Mouse (Mus musculus) kidney, postnatal 10 days (tissue): ENCODE results near the gene D630039A03Rik.

Source experiments
- DNase-seq: peaks from one replicate; pipeline ENCODE4 v3.0.0; 2021; ENCODE audit warnings: mixed read lengths

Gene D630039A03Rik

DNA sequence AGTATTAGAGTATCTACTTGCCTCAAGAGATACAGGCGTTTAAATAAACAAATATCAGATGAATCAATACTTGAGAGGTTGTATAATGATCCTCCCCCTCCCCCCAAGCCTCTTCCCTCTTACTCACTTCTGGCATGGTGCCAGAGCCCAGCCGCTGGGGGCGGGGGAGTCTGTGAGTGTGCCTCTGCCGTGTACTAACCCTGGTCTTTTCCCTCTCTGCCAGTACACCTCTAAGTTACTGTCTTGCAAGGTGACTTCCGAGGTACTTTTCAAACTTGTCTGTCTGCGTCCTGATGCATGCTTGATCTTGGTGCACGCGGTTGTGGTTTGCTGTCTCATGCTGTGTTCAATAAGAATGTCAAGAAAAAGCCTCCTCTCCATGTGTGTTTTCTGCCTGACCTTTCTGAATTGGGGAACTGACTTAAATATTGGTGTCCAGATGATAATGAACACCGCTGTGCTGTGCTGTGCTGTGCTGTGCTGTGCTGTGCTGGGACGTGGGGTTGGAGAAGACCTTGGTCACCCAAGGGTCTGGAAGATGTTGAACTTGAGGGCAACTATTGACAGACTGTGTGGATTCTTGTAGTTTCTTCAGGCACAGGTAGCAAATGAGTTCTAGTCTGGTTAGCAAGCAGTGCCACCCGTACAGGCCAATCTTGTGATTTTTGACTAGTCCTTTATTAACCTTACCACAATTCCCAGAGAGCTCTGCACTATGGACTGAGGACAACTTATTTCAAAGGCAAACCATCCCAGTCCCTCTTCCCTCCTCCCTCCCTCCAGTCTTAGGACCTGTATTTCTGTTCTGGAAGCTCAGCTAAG, 29.8 kb downstream of the D630039A03Rik start:
- peak; percentile 64 for DNase-seq

DNA sequence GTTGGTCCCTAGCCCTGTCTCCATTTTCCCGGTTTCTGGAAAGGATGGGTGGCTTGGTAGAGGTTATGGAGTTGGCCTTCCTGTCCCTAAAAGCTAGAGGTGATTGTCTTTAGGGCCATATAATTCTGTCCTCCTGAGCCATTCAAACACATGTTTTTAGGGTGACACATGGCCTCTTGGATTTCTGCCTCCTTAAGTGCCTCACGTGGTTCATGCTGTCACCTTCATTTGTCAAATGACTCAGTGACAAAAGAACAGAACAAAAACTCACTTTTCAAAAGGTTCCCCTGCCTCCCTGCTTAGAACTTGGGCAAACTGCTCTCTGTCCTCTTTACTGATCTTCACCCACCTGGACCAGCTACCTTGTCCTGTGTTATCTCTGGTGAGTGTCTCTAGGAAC, 30.9 kb downstream of the D630039A03Rik start:
- no peak for DNase-seq

DNA sequence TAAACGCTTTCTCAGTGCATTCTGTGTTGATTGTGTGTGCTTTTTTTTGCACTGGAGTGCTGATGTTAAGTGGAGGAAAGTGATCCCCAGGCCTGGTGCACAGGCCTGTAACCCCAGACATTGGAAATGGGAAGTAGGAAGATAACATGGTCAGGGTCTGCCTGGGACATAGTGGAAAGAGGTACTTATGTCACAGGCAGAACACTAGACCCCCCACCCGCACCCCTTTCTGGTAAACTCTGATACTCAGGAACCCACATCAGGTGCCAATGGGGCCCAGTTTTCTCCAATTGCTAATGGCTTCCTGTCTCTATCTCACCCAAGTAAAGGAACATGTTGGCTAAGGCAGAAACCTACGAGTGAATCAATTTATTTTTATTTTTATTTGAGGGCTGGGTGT, 31.6 kb downstream of the D630039A03Rik start:
- DNase-seq: no peak

DNA sequence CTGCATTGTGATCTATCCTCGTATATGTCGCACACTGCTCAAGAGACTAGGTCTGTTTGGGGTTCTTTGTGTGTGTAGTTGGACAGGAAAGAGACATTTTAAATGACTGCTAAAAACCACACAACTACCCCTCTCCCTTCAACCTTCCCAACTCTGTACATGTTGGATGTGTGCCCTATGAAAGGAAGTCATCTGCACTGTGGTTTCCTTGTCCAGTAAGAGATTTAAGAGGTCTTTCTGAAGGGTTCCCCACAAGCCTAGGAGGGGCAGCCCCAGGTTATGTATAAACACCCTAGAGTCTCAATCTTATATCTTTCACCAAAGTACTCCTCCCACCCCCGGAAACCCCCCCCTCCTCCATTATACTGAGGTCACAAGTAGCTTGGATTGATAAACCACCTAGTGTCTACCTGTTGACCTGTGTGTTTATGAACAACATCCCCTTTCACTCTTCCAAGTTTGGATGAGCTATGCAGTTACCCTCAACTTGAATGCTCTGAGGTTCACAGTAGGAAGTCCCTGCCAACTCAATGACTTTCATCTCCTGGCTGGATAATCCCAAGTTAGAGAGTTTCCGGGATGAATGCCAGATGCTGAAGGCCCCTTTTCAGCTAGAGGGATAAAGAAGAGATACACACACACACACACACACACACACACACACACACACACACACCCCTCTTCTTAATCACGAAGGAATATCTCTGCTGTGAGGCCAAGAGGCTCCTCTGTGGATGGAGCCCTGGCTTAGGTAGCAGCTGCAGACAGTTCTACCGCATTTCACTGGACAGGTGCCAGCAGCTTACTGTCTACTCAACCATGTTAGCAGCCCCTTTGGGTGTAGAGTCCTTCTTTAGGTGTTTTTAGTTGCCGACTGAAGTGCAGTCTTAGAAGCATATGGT, 32.3 kb downstream of the D630039A03Rik start:
- DNase-seq: peak; percentile 72

DNA sequence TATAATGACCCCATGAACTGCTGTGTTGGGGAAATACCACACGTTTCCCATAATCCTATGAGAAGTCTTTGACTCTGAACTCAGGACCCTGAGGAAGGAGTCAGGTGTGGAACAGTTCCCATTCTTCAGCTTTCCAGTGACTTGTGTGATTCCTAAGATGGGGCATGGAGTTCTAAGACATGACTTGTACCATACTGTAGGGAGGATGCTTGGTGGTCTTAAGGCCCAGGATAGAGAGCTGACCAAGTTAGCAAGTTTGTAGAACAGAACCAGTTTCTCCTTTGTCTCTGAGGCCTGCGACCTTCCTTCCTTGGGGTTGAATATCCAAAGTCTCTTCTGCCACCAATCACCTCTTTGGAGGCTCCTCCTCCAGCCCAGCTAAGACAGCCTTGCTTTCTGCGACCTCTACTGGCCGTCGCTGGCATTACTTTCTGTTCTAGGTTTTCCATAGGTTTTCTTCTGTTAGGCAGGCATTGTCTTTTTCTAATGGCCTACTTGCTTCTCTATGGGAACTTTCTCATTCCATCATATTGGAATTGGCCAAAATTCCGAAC, 36.2 kb downstream of the D630039A03Rik start:
- peak; percentile 91 for DNase-seq

DNA sequence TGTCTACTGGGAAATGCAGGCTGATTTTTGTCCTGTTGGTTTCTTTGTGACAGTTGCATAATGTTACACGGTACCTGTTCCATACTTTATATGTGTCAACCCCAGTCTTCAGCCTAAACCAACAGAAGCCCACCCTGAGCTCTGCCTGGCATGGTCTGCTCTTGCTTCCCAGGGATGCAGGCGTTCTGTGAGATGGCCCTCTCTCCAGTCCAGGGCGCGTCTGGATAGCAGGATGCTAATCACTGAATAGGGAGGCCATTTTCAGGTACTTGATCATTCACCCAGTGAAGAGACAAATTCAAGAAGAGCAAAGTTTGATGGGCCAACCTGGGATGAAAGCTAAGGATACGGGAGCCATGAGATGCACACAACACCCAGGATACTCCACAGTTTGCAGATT, 37.0 kb downstream of the D630039A03Rik start:
- DNase-seq: no peak

DNA sequence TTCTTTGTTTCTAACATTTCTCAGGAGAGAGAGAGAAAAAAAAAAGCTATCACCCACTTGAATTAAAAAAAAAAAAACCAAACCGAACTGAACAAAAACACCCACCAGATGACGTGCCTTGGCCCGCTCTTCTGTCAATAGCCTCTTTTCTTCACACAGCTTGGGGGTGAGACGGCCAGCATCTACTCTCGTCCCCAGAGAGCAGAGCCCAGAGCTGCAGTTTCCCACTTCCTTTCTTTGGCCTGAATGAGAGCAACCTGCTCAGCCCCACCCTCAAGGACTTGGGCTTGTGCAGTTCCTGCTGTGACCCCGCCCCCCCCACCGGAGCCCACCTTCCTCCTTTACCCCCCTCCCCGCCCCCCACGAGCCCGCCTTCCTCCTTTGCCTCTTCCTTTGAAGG, 48.6 kb downstream of the D630039A03Rik start:
- no peak for DNase-seq

DNA sequence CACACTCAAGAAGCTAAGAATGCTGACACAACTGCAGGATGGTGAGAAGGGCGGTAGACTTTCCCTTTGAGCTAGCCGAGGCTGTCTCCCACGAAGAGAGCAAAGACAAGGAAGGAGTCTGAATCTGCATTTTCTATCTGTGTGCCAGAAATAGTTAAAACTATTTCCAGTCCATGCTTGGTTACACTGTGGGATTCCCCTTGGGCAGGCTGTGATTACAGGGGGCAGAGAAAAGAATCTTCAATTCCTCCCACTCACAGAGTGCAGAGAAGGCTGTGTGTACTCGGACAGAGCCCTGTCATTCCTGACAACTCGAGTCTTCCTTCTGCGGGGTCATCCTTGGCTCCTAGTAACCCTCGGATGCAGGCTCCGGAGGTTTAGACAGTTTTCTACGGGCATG, 49.1 kb downstream of the D630039A03Rik start:
- no peak for DNase-seq

DNA sequence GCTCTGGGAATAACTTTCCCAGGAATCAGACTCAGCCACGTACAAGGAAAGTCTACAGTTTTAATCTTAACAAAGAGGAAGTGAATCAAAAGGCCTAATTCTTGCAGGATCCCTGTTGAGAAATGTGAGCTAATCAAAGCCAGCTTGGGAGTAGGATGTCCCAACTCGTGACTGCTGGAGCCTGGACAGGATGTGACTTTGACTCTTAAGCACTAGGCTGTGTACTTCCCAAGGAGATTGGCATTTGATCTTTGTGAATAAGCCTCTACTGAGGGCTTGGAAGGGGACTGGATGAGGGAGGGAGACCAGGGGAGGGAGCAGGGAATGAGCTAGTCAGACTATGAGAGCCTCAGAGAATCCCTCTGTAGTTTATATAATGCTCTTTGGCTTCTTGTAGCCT, 50.0 kb downstream of the D630039A03Rik start:
- peak; percentile 50 for DNase-seq

DNA sequence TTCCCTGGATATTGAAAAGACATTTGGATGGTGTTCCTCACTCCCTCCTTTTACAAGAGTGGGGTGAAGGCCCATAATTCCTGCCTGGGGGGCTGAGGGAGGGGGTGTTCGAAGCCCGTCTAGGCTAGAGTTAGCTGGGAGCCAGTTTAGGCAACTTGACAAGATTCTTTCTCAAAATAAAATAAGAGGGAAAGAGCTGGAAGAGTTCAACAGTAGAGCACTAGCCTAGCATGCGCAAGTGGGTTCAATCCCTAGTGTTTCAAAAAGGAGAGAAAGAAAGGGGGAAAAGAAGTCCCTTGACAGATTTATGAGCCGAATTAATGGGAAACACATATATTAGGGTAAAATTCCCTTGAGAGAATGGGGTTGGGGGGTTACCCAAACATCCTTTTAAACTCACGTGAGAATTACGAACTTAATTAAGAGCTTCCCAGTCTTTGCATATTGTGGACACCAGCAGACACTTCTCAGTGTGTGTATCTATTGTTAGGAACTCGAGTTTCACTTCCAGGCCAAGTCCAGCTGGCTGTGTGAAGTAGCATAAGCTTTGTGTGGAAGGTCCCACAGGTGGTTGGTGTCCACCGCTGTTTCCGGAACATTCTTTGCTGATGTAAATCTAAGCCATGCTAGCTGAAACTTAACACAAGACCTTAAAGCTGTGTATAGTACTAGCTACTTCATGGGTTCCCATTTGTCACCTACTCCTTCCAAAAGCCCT, 53.7 kb downstream of the D630039A03Rik start:
- no peak for DNase-seq

DNA sequence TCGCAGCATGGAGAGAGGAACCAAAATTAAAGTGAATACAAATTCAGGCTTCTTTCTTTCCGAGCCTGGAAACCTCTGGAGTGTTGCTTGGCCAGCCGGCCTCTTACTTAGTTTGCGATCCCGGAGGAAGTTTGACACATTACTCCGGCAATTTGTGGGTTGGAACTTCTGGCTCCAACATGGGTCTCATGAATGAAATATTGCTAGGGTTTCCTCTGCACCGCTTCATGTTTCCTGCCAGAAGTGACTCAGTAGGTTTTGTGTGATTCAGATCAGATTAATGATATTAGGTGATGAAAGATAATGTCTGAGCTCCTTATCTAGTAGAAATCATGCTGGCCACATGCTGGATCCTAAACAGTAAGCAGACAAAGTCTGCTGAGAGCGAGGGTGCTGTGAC, 54.2 kb downstream of the D630039A03Rik start:
- peak; percentile 55 for DNase-seq

DNA sequence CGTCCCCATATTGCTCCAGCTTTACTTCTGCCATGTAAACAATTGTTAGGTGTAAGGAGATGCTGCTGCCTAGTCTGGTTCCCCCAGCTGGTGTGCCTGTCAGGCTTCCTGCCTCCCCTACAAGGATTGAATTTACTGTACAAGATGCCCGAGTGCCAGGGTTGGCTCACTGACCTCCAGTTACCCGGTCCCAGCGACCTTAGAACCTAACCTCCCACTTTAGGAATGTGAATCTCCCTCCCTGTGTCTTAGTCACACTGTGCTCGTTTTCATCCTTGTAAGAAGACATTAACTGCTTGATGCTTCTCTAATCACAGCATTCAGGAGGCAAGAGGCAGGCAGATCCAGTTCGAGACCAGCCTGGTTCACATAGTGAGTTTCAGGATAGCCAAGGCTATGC, 54.9 kb downstream of the D630039A03Rik start:
- peak; percentile 45 for DNase-seq

DNA sequence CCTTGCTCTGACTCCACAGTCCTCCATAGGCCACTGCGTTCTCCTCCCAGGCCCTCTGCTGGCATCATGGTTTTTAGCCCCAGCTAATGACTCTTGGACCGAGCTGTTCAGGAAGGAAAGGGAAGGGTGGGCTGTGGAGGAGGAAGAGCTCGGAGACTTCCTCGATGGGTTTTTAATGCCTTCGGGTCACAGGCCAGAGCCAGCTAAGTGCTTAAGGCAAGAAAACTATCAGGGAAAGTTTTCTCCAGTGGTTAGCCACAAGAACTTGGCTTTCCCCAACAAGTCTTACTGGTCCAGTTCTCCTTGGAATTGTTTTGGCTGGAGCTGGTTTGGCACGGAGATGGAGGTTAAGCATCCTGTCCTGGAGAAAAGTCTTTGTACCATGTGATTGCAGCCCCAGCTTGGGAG, 55.9 kb downstream of the D630039A03Rik start:
- peak; percentile 64 for DNase-seq
